Mouse (Mus musculus) small intestine, adult 2 months (tissue): ENCODE measurements around the gene Ephb1. TPM values are rescaled to one million over a fixed set of nuclear protein-coding genes. Genes with fewer than 3 reads are reported as not detected.

Experiments
- H3K27ac ChIP-seq: fragments of 200-500 bp; 2 replicates; pipeline ENCODE4 v1.5.1; 2012; ENCODE audit warnings: low read depth, low read length, control low read depth, inconsistent platforms; ENCODE audit not compliant: insufficient read depth
- H3K27me3 ChIP-seq: fragments of 200-500 bp; 2 replicates; pipeline ENCODE4 v1.6.1; 2012; ENCODE audit warnings: mild to moderate bottlenecking, moderate library complexity, low read length, inconsistent platforms; ENCODE audit not compliant: control insufficient read depth, insufficient read depth
- H3K36me3 ChIP-seq: fragments of 200-500 bp; 2 replicates; pipeline ENCODE4 v1.6.1; 2012; ENCODE audit warnings: mild to moderate bottlenecking, low read length, control low read depth, inconsistent platforms; ENCODE audit not compliant: control insufficient read depth, insufficient read depth
- H3K4me1 ChIP-seq: fragments of 200-500 bp; 2 replicates; pipeline ENCODE4 v1.6.1; 2012; ENCODE audit warnings: low read length, inconsistent platforms, mixed read lengths; ENCODE audit not compliant: control insufficient read depth, insufficient read depth, insufficient read length
- H3K4me3 ChIP-seq: fragments of 200-500 bp; 2 replicates; pipeline ENCODE4 v1.5.1; 2012; ENCODE audit warnings: low read depth, mild to moderate bottlenecking, control low read depth, inconsistent platforms, low read length, moderate library complexity
- CTCF ChIP-seq: fragments of 200-500 bp; IDR thresholded peaks from 2 replicates; pipeline ENCODE4 v1.5.1; 2012; ENCODE audit warnings: low read depth, mild to moderate bottlenecking, control low read depth, inconsistent platforms, low read length, moderate library complexity, mixed read lengths; ENCODE audit not compliant: insufficient replicate concordance, insufficient read length; ENCODE audit errors: extremely low read depth
- POLR2A ChIP-seq: fragments of 200-500 bp; IDR thresholded peaks from 2 replicates; pipeline ENCODE4 v1.6.1; 2012; ENCODE audit warnings: low read depth, mild to moderate bottlenecking, control low read depth, inconsistent platforms, low read length, moderate library complexity
- WGBS: fragments of 180-500 bp; shearing (Covaris S2); methylation state at CpG from one replicate; pipeline ENCODE4 v1.1.7; 2018; 5-methylcytosine and 5-hydroxymethylcytosine counted together
- polyA plus RNA-seq: library from polyadenylated mRNA; depleted of rRNA; stranded (reverse); fragments of >200 nt; gene quantifications from 2 replicates; pipeline ENCODE4 v1.2.3, GENCODE M21; 2012

Ephb1 gene
- polyA plus RNA-seq, 1 experiment, result 1.0 TPM

DNA sequence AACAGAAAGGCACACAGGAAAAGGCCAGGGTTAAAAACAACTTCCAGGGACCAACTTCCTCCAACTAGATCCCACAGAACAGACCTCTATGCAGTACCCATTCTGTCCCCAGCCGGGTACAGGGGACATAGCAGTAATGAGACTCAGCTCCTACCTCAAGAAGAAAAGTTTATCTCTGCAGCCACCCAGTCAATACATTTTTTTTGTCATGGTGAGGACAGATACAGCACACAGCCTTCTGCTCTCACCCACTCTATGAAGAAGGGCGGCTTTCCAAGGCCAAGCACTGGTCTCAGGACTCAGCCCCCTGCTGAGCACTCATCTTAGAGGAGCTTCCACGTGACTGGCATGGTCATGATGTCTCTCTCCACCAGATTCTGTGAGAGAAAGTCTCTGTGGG is 414.3 kb downstream of the Ephb1 start:
- Histone ChIP-seq H3K4me1 (no peaks in the 10 kb centered on the region), H3K36me3 (no peaks in the 10 kb centered on the region), H3K27ac (no peak overlapping the region), H3K4me3 (no peak overlapping the region), H3K27me3 (no peaks in the 10 kb centered on the region)
- TF ChIP-seq POLR2A (no peak), CTCF (no peak)
- 53% methylated on average over 3 of the region's 3 CpGs for WGBS

GRCm38 (mm10) chr9:101939006-101939405 is 415.5 kb downstream of the Ephb1 start:
- WGBS, result 85% methylated on average over 5 of the region's 5 CpGs
- H3K27ac ChIP-seq, result no peak overlapping the region
- no peak overlapping the region for H3K4me3 ChIP-seq
- no peaks in the 10 kb centered on the region for H3K27me3 ChIP-seq
- H3K36me3 ChIP-seq, result no peaks in the 10 kb centered on the region
- H3K4me1 ChIP-seq, result no peaks in the 10 kb centered on the region
- TF ChIP-seq CTCF, result no peak
- no peak for TF ChIP-seq POLR2A

GRCm38 (mm10) chr9:101938066-101938465 is 416.4 kb downstream of the Ephb1 start:
- TF ChIP-seq CTCF (no peak), POLR2A (no peak)
- WGBS, result 76% methylated on average over 4 of the region's 4 CpGs
- no peak overlapping the region for H3K27ac ChIP-seq

DNA sequence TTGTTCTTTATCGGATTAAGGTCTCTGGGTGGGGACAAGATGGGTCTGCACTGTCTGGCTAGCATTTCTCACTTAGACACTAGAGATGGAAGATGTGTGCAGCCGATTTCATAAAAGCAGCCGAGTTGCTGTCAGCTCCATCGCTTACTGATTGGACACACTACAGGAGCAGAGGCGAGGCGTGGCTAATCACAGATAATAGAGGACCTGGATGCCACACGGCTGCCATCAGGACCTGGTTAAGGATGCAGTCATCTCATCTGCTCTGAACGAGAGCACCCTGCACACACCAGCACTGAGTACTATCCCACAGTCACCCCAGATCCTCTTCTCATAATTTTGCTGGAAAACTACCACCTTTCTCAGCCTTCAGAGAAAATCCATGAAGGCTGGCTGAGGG is 419.6 kb downstream of the Ephb1 start:
- no peaks in the 10 kb centered on the region for H3K36me3 ChIP-seq
- 83% methylated on average over 8 of the region's 8 CpGs for WGBS
- TF ChIP-seq POLR2A (no peak), CTCF (no peak)
- H3K4me1 ChIP-seq, result no peaks in the 10 kb centered on the region
- no peaks in the 10 kb centered on the region for H3K27me3 ChIP-seq
- no peak overlapping the region for H3K4me3 ChIP-seq
- no peak overlapping the region for H3K27ac ChIP-seq

More at GRCm38 (mm10) chr9:101938066-101938465, 416.4 kb downstream of the Ephb1 start:
- Histone ChIP-seq H3K4me1 (no peaks in the 10 kb centered on the region), H3K36me3 (no peaks in the 10 kb centered on the region), H3K27me3 (no peaks in the 10 kb centered on the region), H3K4me3 (no peak overlapping the region)

GRCm38 (mm10) chr9:101933946-101934573 is 420.4 kb downstream of the Ephb1 start:
- no peaks in the 10 kb centered on the region for H3K27me3 ChIP-seq
- H3K4me1 ChIP-seq, result no peaks in the 10 kb centered on the region
- no peak overlapping the region for H3K27ac ChIP-seq
- H3K36me3 ChIP-seq, result no peaks in the 10 kb centered on the region
- WGBS, result 62% methylated on average over 8 of the region's 8 CpGs
- H3K4me3 ChIP-seq, result no peak overlapping the region
- no peak for TF ChIP-seq CTCF
- TF ChIP-seq POLR2A, result no peak

GRCm38 (mm10) chr9:101924829-101925228 is 429.7 kb downstream of the Ephb1 start:
- H3K27me3 ChIP-seq, result no peaks in the 10 kb centered on the region
- no peak overlapping the region for H3K4me3 ChIP-seq
- H3K4me1 ChIP-seq, result no peaks in the 10 kb centered on the region
- 36% methylated on average over 4 of the region's 4 CpGs for WGBS
- TF ChIP-seq CTCF, result no peak
- no peak for TF ChIP-seq POLR2A
- H3K27ac ChIP-seq, result no peak overlapping the region
- H3K36me3 ChIP-seq, result no peaks in the 10 kb centered on the region

DNA sequence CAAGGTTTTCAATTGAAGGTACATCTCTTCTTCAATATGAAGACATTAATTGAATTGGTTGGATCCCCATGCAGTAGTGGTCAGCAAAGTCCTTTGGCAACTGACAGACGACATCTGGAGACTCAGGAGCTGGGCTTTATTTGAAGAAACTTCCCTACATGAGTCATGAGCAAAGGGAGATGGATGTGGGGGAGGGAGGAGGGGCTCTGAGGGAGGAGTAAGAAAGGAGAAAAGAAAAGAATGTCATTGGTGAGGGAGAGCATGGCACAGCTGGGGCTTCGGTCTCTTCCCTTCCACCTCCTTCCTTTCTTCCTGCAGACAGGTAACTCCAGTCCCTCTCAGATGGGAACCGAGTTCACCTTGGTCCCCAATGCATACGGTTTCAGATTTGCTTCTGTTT is 431.6 kb downstream of the Ephb1 start:
- Histone ChIP-seq H3K27me3 (no peaks in the 10 kb centered on the region), H3K4me1 (no peaks in the 10 kb centered on the region), H3K27ac (no peak overlapping the region), H3K4me3 (no peak overlapping the region), H3K36me3 (no peaks in the 10 kb centered on the region)
- TF ChIP-seq POLR2A (no peak), CTCF (no peak)
- WGBS, result 62% methylated on average over 4 of the region's 4 CpGs

DNA sequence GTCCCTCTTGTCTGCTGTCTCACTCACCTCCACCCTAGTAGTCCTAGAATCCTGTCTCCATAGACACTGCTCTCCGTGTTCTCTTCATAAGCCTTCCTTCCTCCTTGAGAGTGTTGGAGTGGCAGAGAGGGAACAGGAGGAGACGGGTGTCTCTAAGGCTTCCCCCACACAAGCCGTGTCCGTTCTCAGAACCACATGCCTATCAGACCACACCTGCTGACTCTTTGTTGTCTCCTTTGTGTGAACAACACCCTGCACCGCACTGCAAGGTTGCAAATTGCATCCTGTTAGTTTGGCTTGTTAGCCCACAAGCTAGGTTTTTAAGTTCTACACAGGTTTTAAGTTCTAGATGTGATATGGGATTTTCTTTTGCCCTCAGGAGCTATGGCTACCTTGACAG is 435.2 kb downstream of the Ephb1 start:
- WGBS, result 82% methylated on average over 5 of the region's 5 CpGs
- no peaks in the 10 kb centered on the region for H3K27me3 ChIP-seq
- no peak for TF ChIP-seq POLR2A
- TF ChIP-seq CTCF, result no peak
- H3K4me3 ChIP-seq, result no peak overlapping the region
- no peak overlapping the region for H3K27ac ChIP-seq
- H3K36me3 ChIP-seq, result no peaks in the 10 kb centered on the region
- H3K4me1 ChIP-seq, result no peaks in the 10 kb centered on the region
